Mouse (Mus musculus) adrenal gland, postnatal 0 days (tissue): ENCODE measurements around the gene Ipcef1. TPM values are rescaled to one million over a fixed set of nuclear protein-coding genes. Genes with fewer than 3 reads are reported as not detected.

Experiments
- polyA plus RNA-seq: library from polyadenylated mRNA; unstranded; fragments of >200 nt; fragmentation: Nextera tagmentation; extraction: Ambion mirVana; gene quantifications from 2 replicates; pipeline ENCODE4 v1.2.1, GENCODE M21; 2015

The Ipcef1 gene
- polyA plus RNA-seq, result 0.11 and 0.30 TPM in 2 replicates

DNA sequence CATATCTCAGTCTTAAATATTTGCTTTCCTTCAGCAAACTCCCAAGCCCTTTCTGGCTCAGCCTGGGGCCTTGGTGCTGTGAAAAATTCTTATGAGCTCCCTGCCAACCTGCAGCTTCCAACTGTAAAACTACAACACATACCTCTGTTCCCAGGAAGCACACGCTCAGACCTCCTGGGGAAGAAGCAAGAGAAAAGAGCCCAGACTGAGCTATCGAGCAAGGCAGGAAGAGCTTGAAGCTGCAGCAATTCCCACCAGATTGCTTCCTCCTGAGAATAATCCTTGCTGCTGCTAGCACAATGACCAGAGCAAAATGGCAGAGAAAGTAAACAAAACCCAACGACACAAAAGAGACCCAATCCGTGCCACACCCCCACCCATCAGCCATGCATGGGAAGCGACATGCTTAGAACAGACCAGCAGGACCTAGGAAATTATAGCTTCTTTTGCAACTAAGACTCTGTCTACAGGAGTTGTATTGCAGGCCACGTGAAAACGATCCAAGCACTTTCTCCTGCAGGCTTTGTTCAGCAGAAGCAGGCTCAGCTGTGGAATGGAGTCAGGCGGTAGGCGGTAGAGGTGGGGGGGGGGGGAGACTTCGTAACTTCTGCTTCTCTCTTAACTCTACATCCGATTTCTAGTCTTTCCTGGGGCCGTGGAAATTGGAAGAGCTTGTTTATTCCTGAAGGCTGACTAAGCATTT, at the start of gene Ipcef1:
Ipcef1 (minus strand) TSS at position 164 of the 703 bp plus-strand sequence.

Other genes with a start within 250 kb of the Ipcef1 start
- 5.2 and 8.2 TPM in 2 replicates for gene Cnksr3, start 159.8 kb upstream of the Ipcef1 start, polyA plus RNA-seq